Mouse (Mus musculus): ENCODE results near the gene Sgip1. TPM values are rescaled to one million over a fixed set of nuclear protein-coding genes. Genes with fewer than 3 reads are reported as not detected.
A peak's percentile ranks its signal among the peaks of the same experiment; 100 is the strongest.

The Sgip1 gene
- 10 to 100 TPM in 1 of 2 experiments, 1 to 10 TPM in 1; 9.2 to 14.2 TPM for total RNA-seq (2021)
- long read RNA-seq, experiment 1, partial matches to known transcripts, result 3 of 5 reads
- long read RNA-seq, experiment 1, other reads (novel, unspliced or antisense), result 2 of 5 reads
- long read RNA-seq, experiment 2, partial matches to known transcripts, result 1 of 3 reads
- long read RNA-seq, experiment 2, other reads (novel, unspliced or antisense), result 2 of 3 reads

DNA sequence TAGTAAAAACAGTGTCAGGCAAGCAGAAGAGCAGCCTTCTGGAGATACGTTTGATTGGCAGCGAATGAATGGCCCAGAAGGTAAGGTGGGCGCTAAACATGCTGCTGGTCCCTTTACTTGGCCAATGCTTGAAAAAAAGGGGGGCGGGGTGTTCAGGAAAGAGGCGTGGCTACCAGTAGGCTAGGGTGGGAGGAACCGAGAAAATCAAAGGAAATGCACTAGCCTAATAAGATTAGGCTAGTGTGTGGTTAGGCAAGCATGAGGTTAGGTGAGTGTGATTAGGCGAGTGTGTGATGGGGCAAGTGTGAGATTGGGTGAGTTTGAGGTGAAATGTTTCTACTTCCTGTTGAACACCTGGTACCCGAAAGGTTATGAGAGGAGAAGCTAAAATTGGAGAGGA, at the start of gene Sgip1:
Sgip1 (plus strand) TSS at position 11 of the 400 bp plus-strand sequence.
- no peak for DNase-seq

DNA sequence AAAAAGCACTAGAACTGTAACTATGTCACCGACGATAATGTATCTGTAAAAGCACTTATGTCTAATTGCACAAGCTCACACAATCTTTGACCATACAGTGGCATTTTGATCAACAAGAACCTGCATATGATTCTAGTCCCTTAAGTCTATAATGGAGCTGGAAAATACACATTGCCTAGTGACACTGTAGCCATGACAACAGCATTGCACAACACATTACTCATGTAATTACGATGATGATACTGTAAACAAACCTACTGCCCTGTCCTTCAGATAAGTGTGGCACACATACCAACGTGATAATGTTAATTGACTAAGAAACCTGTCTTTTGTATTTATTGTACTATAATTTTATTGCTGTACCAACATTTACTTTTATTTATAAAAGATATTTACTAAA, 49.7 kb upstream of the Sgip1 start:
- DNase-seq, result peak; percentile 9

DNA sequence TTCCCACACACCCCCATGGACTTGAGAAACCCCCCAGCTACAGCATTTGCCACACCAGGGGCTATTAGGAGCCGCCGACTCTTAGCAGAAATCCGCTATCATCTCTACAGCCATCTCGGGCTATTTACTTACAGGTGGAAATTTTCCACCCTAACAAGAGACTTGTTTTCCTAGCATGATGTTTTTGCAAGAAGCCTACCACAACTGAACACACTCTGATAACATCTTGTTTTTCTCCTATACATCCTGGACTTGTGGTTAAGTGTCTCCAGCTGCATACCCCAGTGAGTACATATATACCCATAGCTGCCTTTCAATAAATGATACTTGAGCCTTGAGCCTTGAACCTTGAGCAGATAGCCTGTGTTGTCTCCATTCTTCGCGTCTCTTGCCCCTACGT, 43.1 kb upstream of the Sgip1 start:
- no peak for DNase-seq

DNA sequence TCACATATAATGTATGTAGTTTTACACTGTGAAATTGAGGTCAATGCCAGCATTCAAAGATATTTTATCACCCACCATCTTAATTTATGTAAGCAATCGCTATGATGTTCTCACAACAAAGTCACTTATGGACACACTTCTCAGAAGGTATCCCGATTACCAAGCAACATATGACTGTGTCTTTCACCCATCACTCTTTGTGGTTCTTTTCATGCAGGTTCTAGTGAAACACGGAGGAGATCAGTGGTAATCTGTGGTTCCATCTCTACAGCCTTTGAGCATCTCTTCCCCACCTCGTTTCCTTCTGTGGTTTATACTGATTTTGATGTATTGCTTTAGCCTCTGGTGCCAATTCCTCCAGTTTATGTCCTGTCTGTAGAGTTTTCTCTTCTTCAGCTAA, 29.4 kb upstream of the Sgip1 start:
- no peak for DNase-seq

- no peak for DNase-seq
These were observed 25.6 kb upstream of the Sgip1 start for GRCm38 (mm10) chr4:102715532-102715931.

DNA sequence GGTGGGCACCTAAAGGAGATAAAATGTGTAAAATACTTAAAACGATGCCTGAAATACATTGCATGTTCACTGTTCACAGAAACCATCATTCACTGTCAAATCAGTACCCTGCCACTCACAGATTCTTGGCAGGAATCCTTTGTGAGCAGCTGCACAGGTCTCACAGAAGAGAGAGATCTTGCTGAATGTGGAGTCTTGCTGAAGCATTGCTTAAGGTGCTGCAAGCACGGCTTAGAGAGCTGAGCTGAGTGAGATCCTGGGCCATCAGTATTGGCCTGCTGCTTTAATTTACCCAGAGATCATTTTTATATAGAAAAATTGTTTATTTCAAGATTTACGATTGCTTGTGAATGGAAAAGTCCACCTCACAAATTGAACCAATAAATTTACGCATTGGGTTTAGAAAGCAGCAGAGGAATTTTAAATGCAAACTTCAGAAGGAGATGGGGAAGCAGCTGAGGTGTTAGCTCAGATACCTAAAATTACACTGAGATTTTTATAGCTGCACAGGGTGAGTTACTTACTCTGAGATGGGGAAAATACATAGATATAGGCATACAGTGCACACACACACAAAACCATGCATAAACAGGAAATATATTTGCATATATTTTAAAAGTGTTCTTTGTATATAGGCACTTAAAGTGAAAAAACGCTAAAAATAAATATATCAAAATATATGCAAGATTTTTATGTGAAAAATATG, 23.8 kb upstream of the Sgip1 start:
- no peak for DNase-seq

GRCm38 (mm10) chr4:102719535-102719934, 21.6 kb upstream of the Sgip1 start:
- DNase-seq, result peak; percentile 11

- no peak for DNase-seq
These were observed 21.1 kb upstream of the Sgip1 start for GRCm38 (mm10) chr4:102719951-102720350.

DNA sequence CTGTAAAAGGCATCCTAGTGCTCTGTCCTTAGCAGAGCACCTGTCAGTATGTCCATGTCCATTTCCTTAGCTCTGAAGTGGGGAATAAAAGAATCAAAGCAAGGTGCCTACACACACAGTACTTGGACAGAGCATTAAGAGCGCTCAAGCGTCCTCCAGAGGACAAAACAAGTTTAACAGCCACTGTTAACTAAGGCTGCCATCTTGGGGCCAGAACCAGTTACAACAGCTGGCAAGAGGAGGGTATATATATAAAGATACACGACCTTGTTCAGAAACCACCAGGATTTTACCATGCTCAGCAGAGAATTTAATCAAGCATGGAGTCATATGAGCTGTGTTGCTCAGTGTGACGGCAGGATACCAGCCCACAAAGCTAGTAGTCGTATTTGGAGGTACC, 16.7 kb upstream of the Sgip1 start:
- DNase-seq, result no peak

DNA sequence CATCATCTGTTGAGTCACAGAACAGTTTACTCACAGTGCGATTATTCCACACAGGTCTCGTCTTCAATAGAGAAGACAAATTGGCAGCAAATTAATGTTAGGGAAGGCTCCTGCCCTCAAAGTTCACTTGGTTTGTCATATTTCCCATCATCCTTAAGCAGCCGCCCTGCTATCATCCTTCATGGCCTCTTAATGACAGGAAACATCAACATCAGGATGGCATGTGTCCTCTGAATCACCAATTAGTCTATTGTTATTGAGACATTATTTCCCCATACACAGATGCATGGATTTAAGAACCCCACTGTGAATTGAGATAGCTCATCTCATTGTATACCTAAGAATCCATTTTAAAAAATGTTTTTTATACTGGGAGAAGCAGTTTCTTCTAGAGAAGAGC, 10.1 kb upstream of the Sgip1 start:
- no peak for DNase-seq

DNA sequence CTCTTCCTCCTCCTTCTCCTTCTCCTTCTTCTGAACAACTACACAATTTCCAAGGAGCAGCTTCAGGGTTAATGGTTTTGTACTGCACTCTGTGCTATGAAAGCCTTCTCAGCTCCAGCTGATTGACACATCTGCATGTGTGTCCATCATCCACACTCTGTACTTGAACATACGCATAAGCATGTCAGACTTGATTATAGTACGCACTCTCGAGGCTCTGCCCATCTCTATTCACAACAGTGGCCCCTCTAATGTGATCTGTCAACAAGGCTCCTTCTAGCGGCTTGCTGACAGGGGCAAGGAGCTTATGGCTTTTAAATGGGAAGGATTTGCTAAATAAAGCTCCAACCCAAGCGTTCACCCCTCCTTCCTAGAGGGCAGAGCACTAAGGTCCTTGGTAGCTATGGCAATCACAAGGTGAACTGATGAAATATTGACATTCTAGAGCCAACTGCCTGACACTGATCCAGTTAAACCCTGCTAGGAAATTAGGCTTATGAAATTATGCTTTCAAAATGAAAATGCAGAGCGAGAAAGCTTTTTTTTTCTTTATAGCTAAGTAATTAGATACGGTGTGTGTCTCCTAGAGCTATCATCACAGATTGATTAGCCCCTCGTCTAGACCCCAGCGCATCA, 7.0 kb upstream of the Sgip1 start:
- DNase-seq, result peak; percentile 35

DNA sequence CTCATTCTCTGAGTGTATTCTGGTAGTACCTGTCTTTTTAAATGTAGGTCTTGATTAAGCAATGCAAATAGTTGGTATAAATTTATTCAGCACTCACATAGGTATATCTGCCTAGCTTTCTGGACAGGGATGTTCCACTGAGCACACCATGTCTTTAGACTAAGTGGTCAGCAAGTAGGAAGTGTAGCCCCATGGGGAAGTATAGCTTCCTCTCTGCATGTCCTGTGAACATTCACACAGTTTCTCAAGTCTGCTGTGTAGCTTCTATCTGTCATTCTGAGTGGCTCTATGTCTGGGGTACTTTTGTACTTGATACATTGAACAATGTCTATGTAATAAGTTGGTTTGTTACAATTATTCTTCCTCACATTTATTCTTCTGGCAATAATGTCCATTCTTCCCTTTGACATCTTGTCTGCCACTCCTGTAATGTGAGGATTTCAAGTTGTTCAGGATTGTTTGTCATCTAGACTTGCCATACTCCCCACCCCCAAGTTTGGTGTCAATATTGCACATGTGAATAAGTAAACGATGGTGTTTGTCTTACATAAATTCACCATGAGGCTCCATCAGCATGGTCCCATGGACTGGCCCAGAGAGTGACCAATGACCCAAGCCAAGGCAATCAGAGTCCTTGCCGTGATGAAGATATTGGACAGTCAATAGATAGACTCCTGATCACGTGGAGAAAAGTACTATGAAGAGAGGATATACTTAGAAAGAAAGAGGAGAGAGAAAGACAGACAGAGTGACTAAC, 12.4 kb downstream of the Sgip1 start:
- no peak for DNase-seq

DNA sequence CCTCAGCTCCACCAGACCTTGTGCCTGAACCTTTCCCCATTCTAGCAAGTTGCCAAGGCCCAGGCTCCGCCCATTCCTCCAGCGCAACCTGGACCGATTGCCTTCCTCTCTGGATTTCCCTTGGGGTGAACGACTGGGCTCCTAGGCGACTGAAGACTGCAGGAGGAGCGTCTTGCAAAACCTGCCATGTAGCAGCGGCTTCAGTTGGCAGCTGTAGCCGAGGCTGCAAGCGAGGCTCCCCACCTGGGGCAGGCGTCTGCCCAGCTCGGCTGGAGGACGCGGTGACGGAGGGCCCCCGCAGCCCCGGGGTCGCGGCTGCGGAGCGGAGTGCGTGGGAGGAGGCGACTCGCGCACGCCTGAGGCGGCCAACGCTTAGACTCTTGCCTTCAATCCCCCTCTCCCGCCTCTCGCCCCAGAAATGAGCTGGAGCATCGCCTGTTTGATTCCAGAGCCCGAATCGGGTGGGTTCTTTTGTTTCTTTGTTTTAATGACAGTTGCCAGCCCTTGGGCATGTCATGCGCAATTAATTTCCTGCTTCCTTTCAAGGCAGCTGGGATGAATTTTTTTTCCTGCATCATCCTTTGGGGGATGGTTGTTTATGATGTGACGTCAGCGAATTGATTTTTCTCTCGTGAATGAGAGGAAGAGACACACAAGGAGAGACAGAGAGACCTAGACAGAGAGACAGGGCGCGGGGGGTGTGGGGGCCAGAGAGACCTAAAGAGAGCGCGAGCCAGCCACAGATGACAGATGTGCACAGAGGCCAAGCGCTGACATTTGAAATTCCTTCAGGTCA, 18.2 kb downstream of the Sgip1 start:
- DNase-seq, result peak; percentile 46

- DNase-seq, result peak; percentile 58
These were observed 19.1 kb downstream of the Sgip1 start for GRCm38 (mm10) chr4:102760042-102760821.

GRCm38 (mm10) chr4:102762075-102762474, 21.0 kb downstream of the Sgip1 start:
- no peak for DNase-seq

GRCm38 (mm10) chr4:102769070-102769469, 28.0 kb downstream of the Sgip1 start:
- no peak for DNase-seq

GRCm38 (mm10) chr4:102769936-102770335, 28.8 kb downstream of the Sgip1 start:
- DNase-seq, result no peak

- DNase-seq, result no peak
These were observed 30.7 kb downstream of the Sgip1 start for GRCm38 (mm10) chr4:102771598-102772357.

GRCm38 (mm10) chr4:102773225-102773624, 32.1 kb downstream of the Sgip1 start:
- DNase-seq, result no peak

DNA sequence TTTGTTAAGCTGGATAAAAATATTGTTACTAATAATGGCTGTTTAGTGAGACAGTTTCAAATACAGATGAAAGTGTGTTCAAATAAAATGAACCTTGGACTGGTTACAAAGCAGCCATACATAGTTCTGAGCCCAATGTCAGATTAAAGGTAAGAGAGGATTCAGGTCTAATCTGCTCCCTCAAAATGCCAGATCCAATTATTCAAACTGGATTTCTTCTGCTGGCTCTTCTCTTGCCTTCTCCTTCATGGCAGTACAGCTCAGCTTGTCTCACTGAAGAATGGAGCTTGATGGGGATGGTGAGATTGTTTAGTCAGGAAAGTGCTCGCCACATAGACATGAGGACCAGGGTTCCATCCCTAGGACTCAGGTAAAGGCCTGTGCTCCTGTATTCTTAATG, 32.7 kb downstream of the Sgip1 start:
- DNase-seq, result no peak
